Mouse (Mus musculus) ES-E14 (cell line): ENCODE data around the gene Kcnj1.

Experiments used
- CHD2 ChIP-seq: IDR thresholded peaks from 2 replicates; pipeline ENCODE4 v1.6.1; 2014; ENCODE audit warnings: mild to moderate bottlenecking, low read depth, low read length, inconsistent platforms
- HCFC1 ChIP-seq: IDR thresholded peaks from 2 replicates; pipeline ENCODE4 v1.6.1; 2012; ENCODE audit warnings: low read length, inconsistent platforms, borderline replicate concordance; ENCODE audit not compliant: insufficient read depth
- MAFK ChIP-seq: IDR thresholded peaks from 2 replicates; pipeline ENCODE4 v1.6.1; 2014; ENCODE audit warnings: mild to moderate bottlenecking, low read depth, low read length, inconsistent platforms; ENCODE audit not compliant: insufficient read depth

GRCm38 (mm10) chr9:32411507-32411906 is 39.2 kb downstream of the Kcnj1 start:
- TF ChIP-seq MAFK (no peak), HCFC1 (no peak), CHD2 (no peak)
